8 mouse cellular contexts compared by ENCODE assay signal in genomic region chr13:69533405-69534333, GRCm38 (mm10). TPM values are rescaled to one million over a fixed set of nuclear protein-coding genes. Genes with fewer than 3 reads are reported as not detected.
DNase-seq lines count a peak whose midpoint lies in the region; ATAC-seq and TF ChIP-seq lines count a peak whose summit lies in the region.

TSS of gene Nsun2 (plus strand) at chr13:69533746.

- ATAC-seq in heart, embryonic 13.5 days (ENCODE audit: extremely low read depth, insufficient number of reproducible peaks, low FRiP score, low TSS enrichment) = peak; percentile 41
- ATAC-seq in kidney, embryonic 16.5 days (ENCODE audit: low FRiP score, low TSS enrichment) = 0 out of 2 replicates have a peak, but pooled peaks have one; percentile 0
- ATAC-seq in liver, embryonic 13.5 days (ENCODE audit: low read depth) = peak; percentile 40

- peak within 1 kb of the TSS; percentile 97 for H3K4me2 ChIP-seq in heart, embryonic 13.5 days
- H3K4me2 ChIP-seq in kidney, embryonic 16.5 days (replicated peaks; ENCODE audit: low read depth, low read length) = peak within 1 kb of the TSS; percentile 93
- peak within 1 kb of the TSS; percentile 95 for H3K4me2 ChIP-seq in liver, embryonic 13.5 days

- no peaks in the 10 kb centered on the region for H3K27me3 ChIP-seq in erythroblast, embryonic 14.5 days (ENCODE audit: control insufficient read depth)
- no peaks in the 10 kb centered on the region for H3K27me3 ChIP-seq in heart, embryonic 13.5 days (replicated peaks)
- H3K27me3 ChIP-seq in kidney, embryonic 16.5 days (ENCODE audit: insufficient read depth, low read length) = no peaks in the 10 kb centered on the region
- H3K27me3 ChIP-seq in liver, embryonic 13.5 days = no peaks in the 10 kb centered on the region
- no peaks in the 10 kb centered on the region for H3K27me3 ChIP-seq in testis, adult 2 months (ENCODE audit: control insufficient read depth, insufficient read depth, low read length)

- H3K9ac ChIP-seq in heart, embryonic 13.5 days = peak within 1 kb of the TSS; percentile 93
- H3K9ac ChIP-seq in kidney, embryonic 16.5 days (replicated peaks; ENCODE audit: low read length) = peak within 1 kb of the TSS; percentile 90
- peak within 1 kb of the TSS; percentile 97 for H3K9ac ChIP-seq in liver, embryonic 13.5 days

- 6% methylated on average over 146 of the region's 155 CpGs for WGBS in bone marrow, adult 2 months
- under 1% methylated on average over 107 of the region's 155 CpGs for WGBS in heart, embryonic 13.5 days
- WGBS in kidney, embryonic 16.5 days = under 1% methylated on average over 109 of the region's 155 CpGs
- WGBS in liver, embryonic 13.5 days (ENCODE audit: insufficient replicate concordance) = under 1% methylated on average over 96 of the region's 155 CpGs

- 0 out of 2 replicates have a peak, but pooled peaks have one; percentile 29 for TF ChIP-seq POLR2A in bone marrow, adult 2 months (IDR thresholded peaks at IDR 0.05; ENCODE audit: borderline replicate concordance, control insufficient read depth, low read depth, low read length)
- no peak for TF ChIP-seq POLR2A in testis, adult 2 months (IDR thresholded peaks at IDR 0.05; ENCODE audit: control insufficient read depth, low read depth, low read length)

- H3K36me3 ChIP-seq in erythroblast, embryonic 14.5 days (ENCODE audit: control insufficient read depth) = peaks cover 29% of the 10 kb centered on the region
- peaks cover 16% of the 10 kb centered on the region for H3K36me3 ChIP-seq in heart, embryonic 13.5 days
- H3K36me3 ChIP-seq in kidney, embryonic 16.5 days (ENCODE audit: insufficient read depth, low read length) = peaks cover 7% of the 10 kb centered on the region
- H3K36me3 ChIP-seq in liver, embryonic 13.5 days = peaks cover 20% of the 10 kb centered on the region
- H3K36me3 ChIP-seq in testis, adult 2 months (ENCODE audit: control insufficient read depth, insufficient read depth, low read length) = no peaks in the 10 kb centered on the region

- no peaks in the 10 kb centered on the region for H3K9me3 ChIP-seq in erythroblast, embryonic 14.5 days (ENCODE audit: control insufficient read depth, low read length)
- no peaks in the 10 kb centered on the region for H3K9me3 ChIP-seq in heart, embryonic 13.5 days
- H3K9me3 ChIP-seq in kidney, embryonic 16.5 days (ENCODE audit: low read length) = no peaks in the 10 kb centered on the region
- H3K9me3 ChIP-seq in liver, embryonic 13.5 days (replicated peaks) = no peaks in the 10 kb centered on the region

- H3K4me3 ChIP-seq in bone marrow, adult 2 months (replicated peaks; ENCODE audit: control insufficient read depth, low read depth, low read length) = peak within 1 kb of the TSS; percentile 94
- H3K4me3 ChIP-seq in erythroblast, embryonic 14.5 days (replicated peaks) = peak within 1 kb of the TSS; percentile 98
- H3K4me3 ChIP-seq in heart, embryonic 13.5 days = peak within 1 kb of the TSS; percentile 89
- peak within 1 kb of the TSS; percentile 94 for H3K4me3 ChIP-seq in kidney, embryonic 16.5 days (ENCODE audit: low read length)
- peak within 1 kb of the TSS; percentile 95 for H3K4me3 ChIP-seq in liver, embryonic 13.5 days (replicated peaks)
- peak within 1 kb of the TSS; percentile 93 for H3K4me3 ChIP-seq in testis, adult 2 months (ENCODE audit: control insufficient read depth, low read depth, low read length)

- TF ChIP-seq CTCF in bone marrow, adult 2 months (IDR thresholded peaks at IDR 0.05; ENCODE audit: control insufficient read depth, insufficient read depth, low read length) = no peak
- no peak for TF ChIP-seq CTCF in testis, adult 2 months (IDR thresholded peaks at IDR 0.05; ENCODE audit: control insufficient read depth, insufficient read depth, insufficient replicate concordance, low read depth, low read length)

- DNase-seq in CD4-positive helper T cell, adult 2 months (ENCODE audit: low read depth, low spot score) = peak; percentile 65
- peak; percentile 54 for DNase-seq in liver, embryonic 13.5 days
- peak; percentile 60 for DNase-seq in naive thymus-derived CD4-positive, alpha-beta T cell, adult 2 months (ENCODE audit: low read depth)

- H3K4me1 ChIP-seq in bone marrow, adult 2 months (ENCODE audit: control insufficient read depth, insufficient read depth, low read length) = peaks cover 3% of the 10 kb centered on the region
- peaks cover 69% of the 10 kb centered on the region for H3K4me1 ChIP-seq in erythroblast, embryonic 14.5 days (ENCODE audit: control insufficient read depth)
- peaks cover 68% of the 10 kb centered on the region for H3K4me1 ChIP-seq in heart, embryonic 13.5 days
- H3K4me1 ChIP-seq in kidney, embryonic 16.5 days (ENCODE audit: insufficient read depth, low read length) = peaks cover 41% of the 10 kb centered on the region
- H3K4me1 ChIP-seq in liver, embryonic 13.5 days (replicated peaks) = peaks cover 64% of the 10 kb centered on the region
- H3K4me1 ChIP-seq in testis, adult 2 months (ENCODE audit: control insufficient read depth, insufficient read depth, low read length) = peaks cover 16% of the 10 kb centered on the region

- H3K27ac ChIP-seq in bone marrow, adult 2 months (ENCODE audit: control insufficient read depth, insufficient read depth, low read depth, low read length, poor library complexity) = peak within 1 kb of the TSS; percentile 94
- peak within 1 kb of the TSS; percentile 97 for H3K27ac ChIP-seq in heart, embryonic 13.5 days (replicated peaks)
- H3K27ac ChIP-seq in kidney, embryonic 16.5 days (ENCODE audit: low read length) = peak within 1 kb of the TSS; percentile 93
- H3K27ac ChIP-seq in liver, embryonic 13.5 days = peak within 1 kb of the TSS; percentile 94
- H3K27ac ChIP-seq in testis, adult 2 months (ENCODE audit: control insufficient read depth, insufficient read depth, low read depth, low read length) = peak within 1 kb of the TSS; percentile 77

RNA-seq across cellular contexts. Expression of gene Nsun2, which starts in this region (rescaled TPM):
- polyA plus RNA-seq in bone marrow, adult 2 months (2011; ENCODE audit: insufficient read depth, insufficient read length, low replicate concordance, missing spikeins) = 41.3 and 66.4 TPM in 2 replicates
- polyA plus RNA-seq in erythroblast, embryonic 14.5 days (2012) = 1.6 and 1.8 TPM in 2 replicates
- polyA plus RNA-seq in heart, embryonic 13.5 days (2015; fragmentation: Nextera tagmentation; extraction: Ambion mirVana) = 65.9 and 69.9 TPM in 2 replicates
- 124 and 131 TPM in 2 replicates for polyA plus RNA-seq in kidney, embryonic 16.5 days (2015; fragmentation: Nextera tagmentation; extraction: Ambion mirVana)
- polyA plus RNA-seq in liver, embryonic 13.5 days (2015; fragmentation: Nextera tagmentation; extraction: Ambion mirVana) = 136 and 159 TPM in 2 replicates
- 181 and 182 TPM in 2 replicates for polyA plus RNA-seq in testis, adult 2 months (2012; rRNA removed)

Comparison
In these comparisons a context has a peak if more than half of its experiments do, and no peak if none do; other contexts are left out.
1. Peak in every context shown above with its lines: DNase-seq, ATAC-seq, H3K4me3 ChIP-seq and H3K27ac ChIP-seq.
2. RNA of gene Nsun2 (polyA plus RNA-seq): 181 to 182 TPM in testis, adult 2 months, 136 to 159 TPM in liver, embryonic 13.5 days, 124 to 131 TPM in kidney, embryonic 16.5 days, 41.3 to 66.4 TPM in bone marrow, adult 2 months and 65.9 to 69.9 TPM in heart, embryonic 13.5 days; 1.6 to 1.8 TPM in erythroblast, embryonic 14.5 days; every median in the first group is over 10 times any median in the second.